Comparison of ENCODE assay signal across 23 mouse cellular contexts in genomic region chr9:45346276-45346675, GRCm38 (mm10). TPM values are rescaled to one million over a fixed set of nuclear protein-coding genes. Genes with fewer than 3 reads are reported as not detected.
DNase-seq lines count a peak whose midpoint lies in the region; ATAC-seq and TF ChIP-seq lines count a peak whose summit lies in the region.
"Had no signal": no experiment of that assay in that cellular context is flagged by ENCODE, and none has a peak within 500 bp of the region (broad histone marks: within the 10 kb centered on the region; RNA-seq: fewer than 3 reads in every experiment).

No protein-coding gene starts in this region.

- no peak overlapping the region for H3K4me3 ChIP-seq in cerebellum, adult 2 months (replicated peaks; ENCODE audit: insufficient read depth, low read depth, low read length)
- no peak overlapping the region for H3K4me3 ChIP-seq in gastrocnemius, adult 2 months
- no peak overlapping the region for H3K4me3 ChIP-seq in kidney, embryonic 16.5 days (ENCODE audit: low read length)
- H3K4me3 ChIP-seq in kidney, embryonic 14.5 days (ENCODE audit: low read length): no peak overlapping the region
- H3K4me3 ChIP-seq: embryonic facial prominence, embryonic 13.5 days; forebrain, embryonic 15.5 days; heart, embryonic 15.5 days; midbrain, embryonic 15.5 days; myocyte; neural tube, embryonic 13.5 days had no signal

- 39% methylated on average over 6 of the region's 6 CpGs for WGBS in cerebellum, adult 2 months
- WGBS in kidney, embryonic 16.5 days: 63% methylated on average over 6 of the region's 6 CpGs
- WGBS in kidney, embryonic 14.5 days: 65% methylated on average over 6 of the region's 6 CpGs

- H3K9me3 ChIP-seq in kidney, embryonic 16.5 days (ENCODE audit: low read length): no peaks in the 10 kb centered on the region
- H3K9me3 ChIP-seq in kidney, embryonic 14.5 days (ENCODE audit: control insufficient read depth, low read length): no peaks in the 10 kb centered on the region
- H3K9me3 ChIP-seq: embryonic facial prominence, embryonic 13.5 days; forebrain, embryonic 15.5 days; heart, embryonic 15.5 days; midbrain, embryonic 15.5 days; neural tube, embryonic 13.5 days had no signal

- no peaks in the 10 kb centered on the region for H3K27me3 ChIP-seq in cerebellum, adult 2 months (ENCODE audit: control insufficient read depth, insufficient read depth, low read length)
- no peaks in the 10 kb centered on the region for H3K27me3 ChIP-seq in kidney, embryonic 16.5 days (ENCODE audit: insufficient read depth, low read length)
- H3K27me3 ChIP-seq in kidney, embryonic 14.5 days (ENCODE audit: control insufficient read depth, insufficient read depth, low read length): no peaks in the 10 kb centered on the region
- H3K27me3 ChIP-seq: embryonic facial prominence, embryonic 13.5 days; forebrain, embryonic 15.5 days; midbrain, embryonic 15.5 days; neural tube, embryonic 13.5 days had no signal

- no peaks in the 10 kb centered on the region for H3K36me3 ChIP-seq in kidney, embryonic 16.5 days (ENCODE audit: insufficient read depth, low read length)
- no peaks in the 10 kb centered on the region for H3K36me3 ChIP-seq in kidney, embryonic 14.5 days (ENCODE audit: control insufficient read depth, insufficient read depth, low read length)
- H3K36me3 ChIP-seq: embryonic facial prominence, embryonic 13.5 days; forebrain, embryonic 15.5 days; heart, embryonic 15.5 days; midbrain, embryonic 15.5 days; neural tube, embryonic 13.5 days had no signal

- no peak overlapping the region for H3K27ac ChIP-seq in cerebellum, adult 2 months (ENCODE audit: insufficient read depth, low read length)
- no peak overlapping the region for H3K27ac ChIP-seq in gastrocnemius, adult 2 months
- H3K27ac ChIP-seq in kidney, embryonic 16.5 days (ENCODE audit: low read length): no peak overlapping the region
- H3K27ac ChIP-seq in kidney, embryonic 14.5 days (ENCODE audit: low read depth, low read length): no peak overlapping the region
- H3K27ac ChIP-seq: embryonic facial prominence, embryonic 13.5 days; forebrain, embryonic 15.5 days; heart, embryonic 15.5 days; kidney, postnatal 0 days; midbrain, embryonic 15.5 days; neural tube, embryonic 13.5 days had no signal

- ATAC-seq in kidney, embryonic 16.5 days (ENCODE audit: low FRiP score, low TSS enrichment): no peak
- ATAC-seq in kidney, embryonic 14.5 days (ENCODE audit: low FRiP score, low TSS enrichment): no peak
- ATAC-seq: midbrain, embryonic 15.5 days had no signal

- intact Hi-C loops in gastrocnemius, adult 2 months (cut with DNase I): no loop called here

- H3K4me1 ChIP-seq in cerebellum, adult 2 months (ENCODE audit: control insufficient read depth, insufficient read depth, low read length): peaks cover 6% of the 10 kb centered on the region; the same call in 1 of the 2 replicates
- H3K4me1 ChIP-seq in kidney, embryonic 16.5 days (ENCODE audit: insufficient read depth, low read length): no peaks in the 10 kb centered on the region
- H3K4me1 ChIP-seq in kidney, embryonic 14.5 days (ENCODE audit: control insufficient read depth, insufficient read depth, low read length): no peaks in the 10 kb centered on the region
- H3K4me1 ChIP-seq: embryonic facial prominence, embryonic 13.5 days; forebrain, embryonic 15.5 days; heart, embryonic 15.5 days; midbrain, embryonic 15.5 days; neural tube, embryonic 13.5 days had no signal

- no peak for TF ChIP-seq CTCF in cerebellum, adult 2 months (IDR thresholded peaks at IDR 0.05; ENCODE audit: borderline replicate concordance, insufficient read depth, low read depth, low read length)
- TF ChIP-seq CTCF in gastrocnemius, adult 2 months (IDR thresholded peaks at IDR 0.05): no peak
- TF ChIP-seq CTCF in brain, embryonic 14.5 days (IDR thresholded peaks at IDR 0.05; ENCODE audit: borderline replicate concordance, extremely low read depth, insufficient read depth, insufficient read length): no peak

- no peak overlapping the region for H3K4me2 ChIP-seq in kidney, embryonic 16.5 days (replicated peaks; ENCODE audit: low read depth, low read length)
- no peak overlapping the region for H3K4me2 ChIP-seq in kidney, embryonic 14.5 days (replicated peaks; ENCODE audit: low read depth, low read length)
- H3K4me2 ChIP-seq: embryonic facial prominence, embryonic 13.5 days; forebrain, embryonic 15.5 days; heart, embryonic 15.5 days; midbrain, embryonic 15.5 days; neural tube, embryonic 13.5 days had no signal

- DNase-seq in cerebellum, adult 9-10 months: peak; percentile 16
- no peak for DNase-seq in cerebellum, adult 2 months
- peak; percentile 25 for DNase-seq in gastrocnemius, postnatal 10 days
- no peak for DNase-seq in gastrocnemius, adult 2 months
- DNase-seq in brain, embryonic 14.5 days (ENCODE audit: low read depth): peak; percentile 55
- DNase-seq in ovary, adult 18-20 months (ENCODE audit: low spot score): no peak
- DNase-seq: kidney, adult 11 months; lung, postnatal 4 days had no signal

- TF ChIP-seq POLR2A in cerebellum, adult 2 months (IDR thresholded peaks at IDR 0.05; ENCODE audit: borderline replicate concordance, insufficient read depth, low read length): no peak
- no peak for TF ChIP-seq POLR2A in brain, embryonic 14.5 days (IDR thresholded peaks at IDR 0.05; ENCODE audit: borderline replicate concordance, extremely low read depth, insufficient read depth, insufficient read length, poor library complexity, severe bottlenecking)

- 0 out of 2 replicates have a peak overlapping the region, but pooled peaks have one; percentile 8 for H3K9ac ChIP-seq in kidney, embryonic 16.5 days (replicated peaks; ENCODE audit: low read length)
- H3K9ac ChIP-seq in kidney, embryonic 14.5 days (ENCODE audit: low read depth, low read length): no peak overlapping the region
- H3K9ac ChIP-seq: embryonic facial prominence, embryonic 13.5 days; forebrain, embryonic 15.5 days; heart, embryonic 15.5 days; midbrain, embryonic 15.5 days; neural tube, embryonic 13.5 days had no signal

RNA-seq across cellular contexts. Expression of gene Fxyd6, which starts 23.7 kb away (rescaled TPM):
- 104 and 107 TPM in 2 replicates for polyA plus RNA-seq in cerebellum, adult 2 months (2012; rRNA removed)
- total RNA-seq in gastrocnemius, postnatal 10 days (2021): 10 to 100 TPM; 61.2 to 65.6 TPM
- total RNA-seq in gastrocnemius, adult 2 months (2021): 10 to 100 TPM; 26.7 to 84.7 TPM
- 184 and 189 TPM in 2 replicates for polyA plus RNA-seq in kidney, embryonic 16.5 days (2015; fragmentation: Nextera tagmentation; extraction: Ambion mirVana)
- 139 and 156 TPM in 2 replicates for polyA plus RNA-seq in kidney, embryonic 14.5 days (2014; fragmentation: Nextera tagmentation; extraction: Ambion mirVana)
- 374 and 382 TPM in 2 replicates for polyA plus RNA-seq in brain, embryonic 14.5 days (2012; rRNA removed)

RNA-seq across cellular contexts. Expression of gene Tmprss13, which starts 27.4 kb away (rescaled TPM):
- not detected in 2 replicates for polyA plus RNA-seq in cerebellum, adult 2 months (2012; rRNA removed)
- under 1 TPM; 0.07 to 0.19 TPM for total RNA-seq in gastrocnemius, postnatal 10 days (2021)
- under 1 TPM; 0.48 to 0.73 TPM for total RNA-seq in gastrocnemius, adult 2 months (2021)
- 0.33 and 0.36 TPM in 2 replicates for polyA plus RNA-seq in kidney, embryonic 16.5 days (2015; fragmentation: Nextera tagmentation; extraction: Ambion mirVana)
- 0.06 and 0.08 TPM in 2 replicates for polyA plus RNA-seq in kidney, embryonic 14.5 days (2014; fragmentation: Nextera tagmentation; extraction: Ambion mirVana)
- polyA plus RNA-seq in brain, embryonic 14.5 days (2012; rRNA removed): 0.08 and 0.10 TPM in 2 replicates
- total RNA-seq: layer of hippocampus, postnatal 14 days; left cerebral cortex, adult 8-10 months; liver, adult 2 months; megakaryocyte-erythroid progenitor cell, adult 5-6 weeks had no signal
- polyA plus RNA-seq: forebrain, embryonic 15.5 days; large intestine, adult 2 months; liver, adult 2 months; liver, embryonic 16.5 days; midbrain, embryonic 15.5 days; myocyte; neural tube, embryonic 13.5 days had no signal

RNA-seq across cellular contexts. Expression of gene Fxyd2, which starts 53.2 kb away (rescaled TPM):
- polyA plus RNA-seq in cerebellum, adult 2 months (2012; rRNA removed): 2.1 and 3.1 TPM in 2 replicates
- total RNA-seq in gastrocnemius, postnatal 10 days (2021): 1 to 10 TPM; 1.4 to 1.6 TPM
- total RNA-seq in gastrocnemius, adult 2 months (2021): 1 to 10 TPM in 1 of 2 experiments, under 1 TPM in 1; 0.82 to 1.7 TPM
- polyA plus RNA-seq in kidney, embryonic 16.5 days (2015; fragmentation: Nextera tagmentation; extraction: Ambion mirVana): 746 and 828 TPM in 2 replicates
- 137 and 153 TPM in 2 replicates for polyA plus RNA-seq in kidney, embryonic 14.5 days (2014; fragmentation: Nextera tagmentation; extraction: Ambion mirVana)
- polyA plus RNA-seq in brain, embryonic 14.5 days (2012; rRNA removed): 7.7 and 8.4 TPM in 2 replicates
- total RNA-seq: liver, adult 2 months; megakaryocyte-erythroid progenitor cell, adult 5-6 weeks had no signal

Comparison
In these comparisons a context has a peak if more than half of its experiments do, and no peak if none do; other contexts are left out.
1. DNase-seq: peak in cerebellum, adult 9-10 months (single experiment), gastrocnemius, postnatal 10 days (single experiment) and brain, embryonic 14.5 days (single experiment); none in cerebellum, adult 2 months (0 of 2), gastrocnemius, adult 2 months (single experiment) and ovary, adult 18-20 months (single experiment).
2. RNA of gene Fxyd2, which starts 53.2 kb away (polyA plus RNA-seq): 746 to 828 TPM in kidney, embryonic 16.5 days and 137 to 153 TPM in kidney, embryonic 14.5 days; 7.7 to 8.4 TPM in brain, embryonic 14.5 days and 2.1 to 3.1 TPM in cerebellum, adult 2 months; every median in the first group is over 10 times any median in the second.